Mouse (Mus musculus) midbrain, postnatal 0 days (tissue): Measurements from ENCODE around the gene Tmc3. TPM values are rescaled to one million over a fixed set of nuclear protein-coding genes. Genes with fewer than 3 reads are reported as not detected.

Source experiments
- ATAC-seq: fragments of 200-750 bp; cut with Nextera tagmentation; 2 replicates; pipeline ENCODE4 v1.8.0; 2017; ENCODE audit warnings: moderate number of reproducible peaks, mild to moderate bottlenecking, moderate TSS enrichment, moderate library complexity; ENCODE audit not compliant: low FRiP score
- DNase-seq: peaks from one replicate; pipeline ENCODE4 v3.0.0-alpha.2; 2015; ENCODE audit warnings: low spot score
- H3K27ac ChIP-seq: fragments of 300-500 bp; sonication (generic); 2 replicates; pipeline ENCODE4 v1.5.1; 2014; ENCODE audit warnings: low read depth, mild to moderate bottlenecking, low read length, mixed read lengths
- H3K27me3 ChIP-seq: fragments of 300-500 bp; sonication (generic); 2 replicates; pipeline ENCODE4 v1.6.1; 2014; ENCODE audit warnings: low read length, control low read depth, mixed read lengths; ENCODE audit not compliant: insufficient read depth
- H3K36me3 ChIP-seq: fragments of 300-500 bp; sonication (generic); 2 replicates; pipeline ENCODE4 v1.6.1; 2014; ENCODE audit warnings: low read length, control low read depth, mixed read lengths; ENCODE audit not compliant: insufficient read depth
- H3K4me1 ChIP-seq: fragments of 300-500 bp; sonication (generic); 2 replicates; pipeline ENCODE4 v1.6.1; 2014; ENCODE audit warnings: mild to moderate bottlenecking, control low read depth, antibody characterized with exemption, low read length, mixed read lengths; ENCODE audit not compliant: insufficient read depth
- H3K4me2 ChIP-seq: fragments of 300-500 bp; sonication (generic); 2 replicates; pipeline ENCODE4 v1.6.1; 2014; ENCODE audit warnings: low read depth, mild to moderate bottlenecking, low read length, mixed read lengths; ENCODE audit not compliant: poor library complexity, severe bottlenecking
- H3K4me3 ChIP-seq: fragments of 300-500 bp; sonication (generic); 2 replicates; pipeline ENCODE4 v1.5.1; 2014; ENCODE audit warnings: low read depth, mild to moderate bottlenecking, low read length, moderate library complexity
- H3K9ac ChIP-seq: fragments of 300-500 bp; sonication (generic); replicated peaks from 2 replicates; pipeline ENCODE4 v1.6.1; 2014; ENCODE audit warnings: mild to moderate bottlenecking, low read length, moderate library complexity, mixed read lengths; ENCODE audit not compliant: poor library complexity, severe bottlenecking
- H3K9me3 ChIP-seq: fragments of 300-500 bp; sonication (generic); 2 replicates; pipeline ENCODE4 v1.6.1; 2016; ENCODE audit warnings: low read length, control low read depth
- CTCF ChIP-seq: IDR thresholded peaks from 2 replicates; pipeline ENCODE4 v1.5.1; 2016; ENCODE audit warnings: antibody characterized with exemption, mild to moderate bottlenecking
- WGBS: fragments of 180-500 bp; shearing (Covaris S2); extraction: QIAGEN DNeasy Blood & Tissue Kit; methylation state at CpG from one replicate; pipeline ENCODE4 v1.1.7; 2014; 5-methylcytosine and 5-hydroxymethylcytosine counted together
- polyA plus RNA-seq: library from polyadenylated mRNA; unstranded; fragments of >200 nt; fragmentation: Nextera tagmentation; extraction: Ambion mirVana; gene quantifications from 2 replicates; pipeline ENCODE4 v1.2.1, GENCODE M21; 2015
- total RNA-seq: library from RNA; depleted of rRNA; stranded (reverse); fragments of >200 nt; gene quantifications from 2 replicates; pipeline ENCODE4 v1.2.3, GENCODE M21; 2014

Tmc3 gene
- total and polyA plus RNA-seq, 2 experiments from 2014 or later: 0.11 to 0.23 TPM

DNA sequence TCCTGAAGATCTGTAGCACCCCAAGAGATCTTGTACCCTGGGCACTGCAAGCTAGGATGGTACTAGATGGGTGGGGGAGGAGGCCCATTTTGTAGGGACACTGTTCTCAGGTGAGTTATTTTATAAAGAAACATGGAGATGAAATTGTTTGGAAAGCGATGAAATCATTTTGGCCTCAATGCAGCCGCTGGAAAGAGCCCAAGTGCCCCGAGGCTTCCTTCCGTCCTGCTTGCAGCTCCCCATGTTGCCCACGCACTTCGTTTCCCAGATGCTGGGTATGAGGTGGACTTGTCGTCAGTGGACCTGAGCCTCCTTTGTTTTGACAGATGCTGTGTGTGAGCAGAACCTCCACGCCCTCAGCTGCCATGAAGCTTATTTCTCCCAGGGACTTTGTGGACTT lies 51.7 kb downstream of the Tmc3 start:
- DNase-seq (no peak), ATAC-seq (no peak)
- Histone ChIP-seq H3K36me3 (no peaks in the 10 kb centered on the region; the same call in 1 of the 2 replicates), H3K9ac (no peak overlapping the region), H3K4me3 (no peak overlapping the region), H3K4me1 (no peaks in the 10 kb centered on the region; the same call in 1 of the 2 replicates), H3K27me3 (no peaks in the 10 kb centered on the region), H3K9me3 (no peaks in the 10 kb centered on the region), H3K27ac (no peak overlapping the region), H3K4me2 (no peak overlapping the region)
- no peak for TF ChIP-seq CTCF
- 89% methylated on average over 8 of the region's 8 CpGs for WGBS

- no peak overlapping the region for H3K9ac ChIP-seq
- H3K27me3 ChIP-seq: no peaks in the 10 kb centered on the region
- H3K27ac ChIP-seq: no peak overlapping the region
- H3K4me2 ChIP-seq: no peak overlapping the region
- H3K36me3 ChIP-seq: no peaks in the 10 kb centered on the region; the same call in 1 of the 2 replicates
- no peak for TF ChIP-seq CTCF
- ATAC-seq (no peak), DNase-seq (no peak)
- H3K4me3 ChIP-seq: no peak overlapping the region
- WGBS: 91% methylated on average over 8 of the region's 8 CpGs
- no peaks in the 10 kb centered on the region for H3K9me3 ChIP-seq
- no peaks in the 10 kb centered on the region for H3K4me1 ChIP-seq
Observed at GRCm38 (mm10) chr7:83637781-83638583, 53.3 kb downstream of the Tmc3 start.

- Histone ChIP-seq H3K4me1 (no peaks in the 10 kb centered on the region), H3K36me3 (no peaks in the 10 kb centered on the region; the same call in 1 of the 2 replicates), H3K27ac (no peak overlapping the region), H3K9ac (no peak overlapping the region), H3K4me3 (no peak overlapping the region), H3K9me3 (no peaks in the 10 kb centered on the region), H3K27me3 (no peaks in the 10 kb centered on the region), H3K4me2 (no peak overlapping the region)
- no peak for TF ChIP-seq CTCF
- WGBS: 86% methylated on average over 3 of the region's 3 CpGs
- ATAC-seq: no peak
- no peak for DNase-seq
Observed at GRCm38 (mm10) chr7:83639084-83639483, 54.4 kb downstream of the Tmc3 start.

DNA sequence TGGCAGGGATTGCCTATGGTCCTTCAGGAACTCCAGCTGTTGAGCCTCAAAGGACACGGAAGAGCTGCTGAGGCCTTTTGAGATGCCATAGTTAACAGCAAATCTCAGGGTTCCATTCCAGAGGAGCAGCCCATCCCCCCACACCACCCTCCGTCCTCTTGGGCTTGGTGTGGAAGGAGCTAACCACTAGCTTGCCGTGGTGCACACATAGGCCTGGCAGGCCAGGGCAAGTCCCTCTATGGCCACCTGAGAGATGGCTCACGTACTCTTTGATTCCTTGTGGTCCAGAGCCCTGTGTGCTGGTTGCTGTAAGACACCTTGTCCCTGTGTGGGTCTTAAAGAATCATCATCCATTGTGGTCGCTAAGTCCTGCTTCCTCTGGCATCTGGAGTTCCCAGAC lies 55.9 kb downstream of the Tmc3 start:
- DNase-seq: no peak
- WGBS: 95% methylated on average over 5 of the region's 5 CpGs
- no peak for TF ChIP-seq CTCF

DNA sequence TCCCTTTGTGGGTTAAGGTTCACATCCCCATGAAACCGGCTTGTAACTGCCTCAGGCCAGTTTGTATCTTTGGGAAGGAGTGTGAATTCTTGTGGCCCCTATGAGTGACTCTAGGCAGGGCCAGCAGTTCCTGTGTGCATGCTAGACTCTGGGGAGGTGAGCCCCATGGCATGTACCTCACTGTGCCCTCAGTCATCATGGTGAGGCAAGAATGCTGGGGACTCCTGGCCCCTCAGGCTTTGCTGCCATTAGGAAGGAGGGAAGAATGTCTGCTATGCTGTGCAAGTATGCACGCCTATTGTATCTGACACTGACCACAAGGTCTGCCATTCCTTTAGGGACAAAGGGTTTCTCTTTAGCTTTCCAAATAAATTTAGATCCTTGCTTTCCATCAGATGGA lies 56.4 kb downstream of the Tmc3 start:
- no peaks in the 10 kb centered on the region for H3K4me1 ChIP-seq
- no peak for ATAC-seq
- H3K36me3 ChIP-seq: no peaks in the 10 kb centered on the region; the same call in 1 of the 2 replicates
- DNase-seq: no peak
- no peaks in the 10 kb centered on the region for H3K9me3 ChIP-seq
- no peak overlapping the region for H3K4me2 ChIP-seq
- no peak overlapping the region for H3K9ac ChIP-seq
- no peak for TF ChIP-seq CTCF
- H3K27me3 ChIP-seq: no peaks in the 10 kb centered on the region
- H3K27ac ChIP-seq: no peak overlapping the region
- WGBS: 80% methylated on average over 2 of the region's 2 CpGs
- no peak overlapping the region for H3K4me3 ChIP-seq

More for the DNA sequence above, 55.9 kb downstream of the Tmc3 start:
- Histone ChIP-seq H3K27ac (no peak overlapping the region), H3K9ac (no peak overlapping the region), H3K4me3 (no peak overlapping the region), H3K4me2 (no peak overlapping the region), H3K36me3 (no peaks in the 10 kb centered on the region; the same call in 1 of the 2 replicates), H3K4me1 (no peaks in the 10 kb centered on the region), H3K27me3 (no peaks in the 10 kb centered on the region), H3K9me3 (no peaks in the 10 kb centered on the region)
- no peak for ATAC-seq

- H3K36me3 ChIP-seq: no peaks in the 10 kb centered on the region; the same call in 1 of the 2 replicates
- no peak overlapping the region for H3K4me3 ChIP-seq
- ATAC-seq (no peak), DNase-seq (no peak)
- no peak for TF ChIP-seq CTCF
- H3K9me3 ChIP-seq: no peaks in the 10 kb centered on the region
- H3K4me1 ChIP-seq: no peaks in the 10 kb centered on the region
- H3K27ac ChIP-seq: no peak overlapping the region
- WGBS: 85% methylated on average over 6 of the region's 6 CpGs
- H3K27me3 ChIP-seq: no peaks in the 10 kb centered on the region
- H3K4me2 ChIP-seq: no peak overlapping the region
- no peak overlapping the region for H3K9ac ChIP-seq
Observed at GRCm38 (mm10) chr7:83643581-83643980, 58.9 kb downstream of the Tmc3 start.
